Mouse (Mus musculus): ENCODE measurements around the gene Galnt17.

GRCm38 (mm10) chr5:131181231-131181630 is 127.1 kb downstream of the Galnt17 start:
- TF ChIP-seq POLR2A (IDR thresholded peaks at IDR 0.05; ENCODE audit: low read depth, low read length), result no peak
- no peak for TF ChIP-seq CTCF (IDR thresholded peaks at IDR 0.05; ENCODE audit: extremely low read depth, insufficient read length, insufficient replicate concordance, low read depth, low read length)
